Mouse (Mus musculus) intestine, embryonic 15.5 days (tissue): Measurements from ENCODE around the gene Kif16b. TPM values are rescaled to one million over a fixed set of nuclear protein-coding genes. Genes with fewer than 3 reads are reported as not detected.
A peak's percentile ranks its signal among the peaks of the same experiment; 100 is the strongest.

Experiments
- ATAC-seq: fragments of 200-750 bp; cut with Nextera tagmentation; 2 replicates; pipeline ENCODE4 v1.8.0; 2017; ENCODE audit warnings: moderate TSS enrichment, moderate library complexity
- H3K27ac ChIP-seq: fragments of 300-500 bp; sonication (generic); 2 replicates; pipeline ENCODE4 v1.5.1; 2015; ENCODE audit warnings: mild to moderate bottlenecking, inconsistent platforms
- H3K27me3 ChIP-seq: fragments of 300-500 bp; sonication (generic); replicated peaks from 2 replicates; pipeline ENCODE4 v1.6.1; 2015; ENCODE audit warnings: inconsistent platforms
- H3K36me3 ChIP-seq: fragments of 300-500 bp; sonication (generic); 2 replicates; pipeline ENCODE4 v1.6.1; 2015; ENCODE audit warnings: inconsistent platforms
- H3K4me1 ChIP-seq: fragments of 300-500 bp; sonication (generic); replicated peaks from 2 replicates; pipeline ENCODE4 v1.6.1; 2015; ENCODE audit warnings: inconsistent platforms
- H3K4me2 ChIP-seq: fragments of 300-500 bp; sonication (generic); replicated peaks from 2 replicates; pipeline ENCODE4 v1.6.1; 2015; ENCODE audit warnings: mild to moderate bottlenecking, inconsistent platforms
- H3K4me3 ChIP-seq: fragments of 300-500 bp; sonication (generic); replicated peaks from 2 replicates; pipeline ENCODE4 v1.5.1; 2015; ENCODE audit warnings: inconsistent platforms
- H3K9ac ChIP-seq: fragments of 300-500 bp; sonication (generic); 2 replicates; pipeline ENCODE4 v1.6.1; 2015; ENCODE audit warnings: inconsistent platforms
- H3K9me3 ChIP-seq: fragments of 300-500 bp; sonication (generic); 2 replicates; pipeline ENCODE4 v1.6.1; 2016; ENCODE audit warnings: inconsistent platforms
- WGBS: fragments of 180-500 bp; shearing (Covaris S2); methylation state at CpG from one replicate; pipeline ENCODE4 v1.1.7; 2015; 5-methylcytosine and 5-hydroxymethylcytosine counted together
- polyA plus RNA-seq: library from polyadenylated mRNA; unstranded; fragments of >200 nt; fragmentation: Nextera tagmentation; extraction: Ambion mirVana; gene quantifications from 2 replicates; pipeline ENCODE4 v1.2.1, GENCODE M21; 2015

The Kif16b gene
- polyA plus RNA-seq, 1 experiment from 2014 or later = 11.3 TPM

DNA sequence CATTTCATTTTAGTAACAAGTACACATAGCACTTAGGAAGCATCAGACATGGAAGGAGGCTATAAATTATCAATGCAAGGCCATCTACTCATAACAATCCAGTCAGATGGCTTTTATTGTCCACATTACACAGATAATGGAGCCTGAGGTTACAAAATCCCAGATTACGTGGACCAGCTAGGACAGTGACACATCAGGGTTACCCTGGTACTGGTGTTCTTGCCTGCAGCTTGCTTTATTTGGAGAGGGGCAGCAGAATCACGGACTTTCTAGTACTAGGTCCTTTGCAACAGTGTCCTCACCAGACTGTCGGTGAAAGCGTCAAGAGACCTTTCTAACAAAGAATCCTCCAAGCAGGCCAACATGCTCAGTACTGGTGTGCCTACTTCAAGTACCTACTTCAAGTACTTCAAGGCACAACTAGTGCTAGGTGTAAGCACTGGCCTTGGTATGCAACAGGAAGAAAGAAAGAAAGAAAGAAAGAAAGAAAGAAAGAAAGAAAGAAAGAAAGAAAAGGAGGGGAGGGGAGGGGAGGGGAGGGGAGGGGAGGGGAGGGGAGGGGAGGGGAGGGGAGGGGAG is 213.3 kb downstream of the Kif16b start:
- Histone ChIP-seq H3K4me3 (no peak overlapping the region), H3K4me1 (no peaks in the 10 kb centered on the region), H3K4me2 (no peak overlapping the region), H3K36me3 (no peaks in the 10 kb centered on the region), H3K9ac (no peak overlapping the region), H3K27ac (no peak overlapping the region), H3K9me3 (no peaks in the 10 kb centered on the region), H3K27me3 (no peaks in the 10 kb centered on the region)
- ATAC-seq = no peak
- WGBS = 88% methylated on average over 4 of the region's 4 CpGs

DNA sequence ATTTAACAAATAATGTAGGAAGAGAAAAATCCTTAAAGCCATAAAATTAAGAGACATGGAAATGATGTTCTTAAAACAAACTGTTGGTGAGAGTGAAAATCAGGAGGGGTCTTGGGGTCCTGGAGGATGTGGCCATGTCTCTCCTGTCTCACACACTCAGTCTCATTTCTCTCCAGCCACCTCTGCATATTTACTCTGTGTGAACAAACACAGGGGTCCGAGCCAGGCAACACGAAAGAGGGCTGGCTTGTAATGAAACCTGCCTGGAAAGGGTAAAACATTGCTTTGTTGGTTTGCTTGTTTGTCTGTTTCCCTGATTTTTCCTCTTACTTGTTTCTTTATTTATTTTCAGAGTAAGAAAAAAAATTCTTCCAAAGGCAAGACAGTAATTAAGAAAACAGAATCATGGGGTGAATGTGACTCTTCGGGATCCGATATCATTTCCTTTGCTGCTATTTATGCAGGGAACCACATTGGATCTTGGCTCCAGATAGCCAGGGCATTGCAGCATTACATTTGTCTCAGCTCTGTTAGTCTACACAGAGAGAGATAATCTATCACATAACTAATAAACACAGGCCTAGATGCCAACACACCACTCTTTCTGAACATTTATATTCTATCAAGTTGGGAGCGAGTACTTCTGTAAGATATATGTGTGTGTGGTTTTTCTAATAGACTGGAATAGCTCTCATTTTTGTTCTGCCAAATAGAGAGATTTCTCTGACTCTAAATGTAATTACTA is 218.2 kb downstream of the Kif16b start:
- Histone ChIP-seq H3K4me1 (no peaks in the 10 kb centered on the region), H3K27ac (no peak overlapping the region), H3K27me3 (no peaks in the 10 kb centered on the region), H3K36me3 (no peaks in the 10 kb centered on the region), H3K9me3 (no peaks in the 10 kb centered on the region), H3K9ac (no peak overlapping the region), H3K4me2 (no peak overlapping the region), H3K4me3 (no peak overlapping the region)
- 63% methylated on average over 5 of the region's 5 CpGs for WGBS
- no peak for ATAC-seq

DNA sequence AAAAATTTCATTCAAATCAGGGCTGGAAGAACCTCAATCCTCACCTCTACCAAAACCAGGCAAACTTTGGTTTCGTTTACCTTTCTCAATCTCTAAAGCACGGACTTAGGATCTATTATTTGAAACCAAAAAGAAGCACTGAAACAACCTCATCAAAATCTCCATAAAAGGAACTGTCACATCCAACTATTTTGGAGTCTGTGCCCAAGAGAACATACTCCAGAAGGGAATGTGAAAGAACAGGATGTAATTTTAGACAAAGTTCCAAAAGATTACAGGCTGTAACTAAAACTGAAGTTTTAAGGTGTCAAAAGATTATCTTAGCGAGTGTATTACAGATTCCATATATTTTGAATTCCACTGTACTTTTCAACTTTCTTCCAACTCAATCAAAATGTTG is 232.9 kb downstream of the Kif16b start:
- H3K9me3 ChIP-seq = no peaks in the 10 kb centered on the region
- H3K36me3 ChIP-seq = no peaks in the 10 kb centered on the region
- WGBS = 85% methylated on average over 3 of the region's 3 CpGs
- no peak overlapping the region for H3K27ac ChIP-seq
- H3K4me2 ChIP-seq = no peak overlapping the region
- no peaks in the 10 kb centered on the region for H3K27me3 ChIP-seq
- no peak for ATAC-seq
- no peak overlapping the region for H3K9ac ChIP-seq
- no peak overlapping the region for H3K4me3 ChIP-seq
- no peaks in the 10 kb centered on the region for H3K4me1 ChIP-seq

DNA sequence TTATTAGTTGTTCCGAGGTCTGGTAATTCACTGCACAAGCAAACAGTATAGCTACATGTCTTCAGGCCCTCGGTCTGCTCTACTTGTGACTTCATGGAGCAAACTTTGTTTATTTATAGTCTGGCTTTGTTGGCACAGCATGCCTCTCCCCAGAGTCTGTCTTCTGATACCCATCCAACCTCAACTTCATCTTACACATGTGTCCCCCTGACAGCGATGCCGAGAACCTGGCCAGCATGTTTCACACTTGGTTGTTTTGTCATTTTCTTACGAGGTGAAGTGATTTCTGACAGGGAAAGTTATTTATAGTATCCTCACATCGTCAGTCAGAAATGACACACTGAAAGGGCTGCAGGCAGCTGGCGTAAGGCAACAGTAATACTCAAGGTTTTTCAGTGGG is 249.7 kb downstream of the Kif16b start:
- Histone ChIP-seq H3K9ac (no peak overlapping the region), H3K27ac (no peak overlapping the region), H3K4me2 (no peak overlapping the region), H3K4me1 (no peaks in the 10 kb centered on the region), H3K27me3 (no peaks in the 10 kb centered on the region), H3K4me3 (no peak overlapping the region), H3K9me3 (no peaks in the 10 kb centered on the region), H3K36me3 (no peaks in the 10 kb centered on the region)
- no peak for ATAC-seq
- 64% methylated on average over 7 of the region's 7 CpGs for WGBS

DNA sequence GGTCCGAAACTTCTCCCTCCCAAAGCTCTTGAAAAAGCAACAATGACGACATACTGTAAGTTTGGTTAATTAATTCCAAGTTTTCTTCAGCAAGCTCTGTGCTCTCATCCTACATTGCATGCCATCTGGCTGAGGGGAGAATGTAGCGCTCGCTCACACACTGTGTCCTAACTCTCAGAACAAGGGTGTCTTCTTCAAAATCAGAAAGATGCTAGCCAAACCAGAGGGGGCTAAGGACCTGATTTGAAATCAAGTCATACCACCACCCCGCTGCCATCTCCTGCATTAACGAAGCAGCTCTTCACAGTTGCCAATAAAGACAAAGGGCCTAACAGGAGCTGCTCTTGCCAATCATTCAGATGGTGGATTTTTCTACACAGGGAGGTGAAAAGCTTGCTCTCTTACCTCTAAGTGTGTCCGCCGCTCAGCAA is 253.3 kb downstream of the Kif16b start:
- Histone ChIP-seq H3K4me1 (no peaks in the 10 kb centered on the region), H3K27me3 (no peaks in the 10 kb centered on the region), H3K36me3 (no peaks in the 10 kb centered on the region), H3K27ac (no peak overlapping the region), H3K4me3 (no peak overlapping the region), H3K9ac (no peak overlapping the region), H3K4me2 (no peak overlapping the region), H3K9me3 (no peaks in the 10 kb centered on the region)
- 92% methylated on average over 8 of the region's 8 CpGs for WGBS
- no peak for ATAC-seq

DNA sequence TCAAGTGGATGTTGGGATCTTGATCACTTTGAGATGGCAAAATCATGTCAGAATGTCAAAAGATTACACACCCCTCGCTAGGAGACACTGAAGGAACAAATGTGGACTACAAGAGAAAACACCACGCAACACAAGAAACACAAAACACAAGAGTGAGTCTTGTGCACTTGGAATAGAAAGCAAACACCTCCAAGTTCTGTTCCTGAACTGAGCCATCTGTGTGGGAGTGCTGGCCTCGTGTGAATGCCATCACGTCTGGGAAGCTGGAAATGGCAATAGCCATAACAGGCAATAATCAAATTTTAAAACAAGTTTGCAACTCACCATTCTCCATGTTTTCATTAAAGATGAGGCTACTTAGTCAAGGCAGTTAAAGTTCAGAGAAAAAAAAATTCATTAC is 254.5 kb downstream of the Kif16b start:
- 82% methylated on average over 4 of the region's 4 CpGs for WGBS
- H3K27ac ChIP-seq = no peak overlapping the region

DNA sequence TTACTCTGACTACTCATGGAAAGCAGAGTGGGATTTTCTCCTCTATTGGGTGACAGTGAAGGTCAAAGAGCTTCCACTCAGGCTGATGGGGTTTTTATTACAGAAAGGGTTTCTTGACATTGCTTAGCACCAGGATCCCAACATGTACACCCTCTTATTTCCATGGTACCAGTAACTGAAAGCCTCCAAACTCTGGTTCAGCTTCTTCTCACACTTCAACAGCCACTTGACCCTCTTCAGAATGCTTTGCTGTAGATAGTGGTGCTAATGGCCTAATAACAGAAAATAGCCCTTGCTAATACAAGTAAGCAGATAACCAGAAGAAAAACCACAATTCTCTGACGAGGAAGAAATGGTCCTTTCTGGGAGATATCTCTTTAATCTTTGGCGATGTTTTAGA is 259.6 kb downstream of the Kif16b start:
- Histone ChIP-seq H3K9me3 (no peaks in the 10 kb centered on the region), H3K27me3 (no peaks in the 10 kb centered on the region), H3K4me3 (no peak overlapping the region), H3K4me1 (no peaks in the 10 kb centered on the region), H3K27ac (no peak overlapping the region), H3K36me3 (no peaks in the 10 kb centered on the region), H3K4me2 (no peak overlapping the region), H3K9ac (no peak overlapping the region)
- 87% methylated on average over 2 of the region's 2 CpGs for WGBS
- ATAC-seq = no peak

More for the DNA sequence above, 254.5 kb downstream of the Kif16b start:
- H3K9me3 ChIP-seq = no peaks in the 10 kb centered on the region
- H3K36me3 ChIP-seq = no peaks in the 10 kb centered on the region
- no peaks in the 10 kb centered on the region for H3K27me3 ChIP-seq
- no peak for ATAC-seq
- H3K4me3 ChIP-seq = no peak overlapping the region
- H3K4me2 ChIP-seq = no peak overlapping the region
- no peak overlapping the region for H3K9ac ChIP-seq
- H3K4me1 ChIP-seq = no peaks in the 10 kb centered on the region

DNA sequence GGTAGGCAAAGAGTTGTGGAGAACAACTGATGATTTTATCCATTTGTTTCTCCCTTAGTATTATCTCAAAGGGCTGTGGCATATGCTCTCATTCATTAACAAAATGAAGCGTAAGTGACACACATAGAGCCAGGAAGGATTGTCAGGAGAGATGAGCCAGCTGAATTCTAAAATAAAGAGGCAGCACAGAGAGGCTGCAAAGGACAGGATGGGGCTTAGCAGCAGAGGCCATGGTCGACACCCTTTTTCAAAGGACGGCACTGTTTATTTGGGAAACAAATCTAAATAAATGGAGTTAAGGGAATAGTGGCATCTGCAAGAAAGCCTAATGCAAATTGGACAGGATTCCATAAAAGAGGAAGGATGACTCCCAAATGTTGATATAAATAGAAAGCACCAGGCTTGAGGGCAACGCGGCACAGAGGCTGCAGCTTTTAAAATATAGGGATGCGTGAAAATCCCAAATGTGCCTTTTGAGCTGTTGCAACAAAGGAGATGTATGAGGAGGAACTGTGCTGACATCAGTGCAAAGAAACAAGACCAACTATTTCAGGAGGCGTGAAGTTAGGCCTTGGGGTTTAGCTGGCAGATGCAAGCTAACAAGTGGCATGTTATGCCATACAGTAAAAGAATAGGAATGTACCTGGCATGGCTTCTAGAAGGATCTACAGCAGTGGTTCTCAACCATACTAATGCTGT is 265.6 kb downstream of the Kif16b start:
- 70% methylated on average over 7 of the region's 7 CpGs for WGBS
- H3K4me3 ChIP-seq = no peak overlapping the region
- H3K27ac ChIP-seq = no peak overlapping the region
- no peak overlapping the region for H3K9ac ChIP-seq
- H3K36me3 ChIP-seq = no peaks in the 10 kb centered on the region
- no peaks in the 10 kb centered on the region for H3K9me3 ChIP-seq
- H3K4me2 ChIP-seq = no peak overlapping the region
- H3K4me1 ChIP-seq = no peaks in the 10 kb centered on the region
- ATAC-seq = no peak
- H3K27me3 ChIP-seq = no peaks in the 10 kb centered on the region

DNA sequence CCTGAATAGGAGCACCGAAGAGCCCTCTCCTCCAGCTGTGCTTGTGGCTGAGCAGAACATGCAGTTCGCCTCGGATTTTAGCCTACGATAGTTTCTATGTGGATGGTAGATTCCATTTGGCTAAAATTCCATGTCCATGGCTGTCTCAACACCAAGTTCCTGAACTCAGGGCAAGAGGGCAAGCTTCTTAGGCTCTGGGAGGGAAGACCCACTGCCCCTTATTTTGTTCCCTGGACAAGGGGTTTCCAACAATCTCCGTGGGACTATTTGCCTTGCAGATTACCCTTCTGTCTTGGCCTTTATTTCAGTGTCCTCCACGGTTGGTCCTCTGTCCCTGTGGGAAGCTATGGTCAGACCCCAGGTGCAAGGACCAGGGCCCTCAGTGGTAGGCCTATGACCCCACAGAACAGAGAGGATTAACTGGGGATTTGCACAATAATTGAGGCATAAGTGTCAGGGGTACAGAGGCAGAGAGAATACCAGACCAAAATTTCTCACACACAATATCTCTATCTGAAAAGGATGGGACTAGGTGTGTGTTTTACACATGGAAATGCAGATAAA is 267.3 kb downstream of the Kif16b start:
- Histone ChIP-seq H3K9ac (no peak overlapping the region), H3K27ac (no peak overlapping the region), H3K4me3 (no peak overlapping the region), H3K36me3 (no peaks in the 10 kb centered on the region), H3K4me2 (no peak overlapping the region), H3K27me3 (no peaks in the 10 kb centered on the region), H3K9me3 (no peaks in the 10 kb centered on the region), H3K4me1 (no peaks in the 10 kb centered on the region)
- WGBS = 78% methylated on average over 6 of the region's 6 CpGs
- no peak for ATAC-seq

DNA sequence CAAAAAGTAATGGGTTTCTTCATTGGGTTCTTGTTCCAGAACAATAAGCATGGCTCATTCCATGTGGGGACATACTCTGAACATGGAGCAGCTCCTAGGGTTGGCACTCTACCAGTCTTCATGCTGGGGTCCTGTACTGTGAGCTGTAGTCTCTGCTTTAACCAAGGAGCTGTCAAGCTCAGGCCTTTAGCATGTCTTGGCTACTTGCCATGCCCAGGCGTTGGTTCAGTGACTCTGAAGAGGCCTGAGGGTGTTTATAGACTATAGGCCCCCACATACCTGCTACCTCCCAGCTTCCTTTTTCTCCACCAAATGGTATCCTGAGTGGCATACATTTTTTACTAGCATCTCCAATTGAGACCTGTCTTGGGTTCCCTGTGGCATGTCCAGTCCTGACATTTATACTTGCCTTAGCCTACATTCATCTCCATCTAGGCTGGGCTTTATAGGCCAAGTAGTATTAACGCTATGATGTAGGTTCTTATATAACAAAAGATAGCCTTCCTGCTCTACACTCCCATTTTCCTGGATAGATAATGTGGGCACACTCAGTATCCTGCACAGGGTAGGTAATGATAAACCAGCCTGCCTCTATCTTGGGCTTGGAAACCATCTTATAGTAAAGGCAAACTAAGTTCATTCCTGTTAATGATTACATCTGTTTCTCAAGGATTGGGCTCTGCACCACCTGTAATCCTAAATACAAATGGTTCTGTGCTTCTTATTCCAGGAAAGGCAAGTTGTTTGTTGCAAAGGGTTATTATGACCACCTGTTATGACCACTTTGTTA is 271.6 kb downstream of the Kif16b start:
- Histone ChIP-seq H3K4me3 (no peak overlapping the region), H3K36me3 (no peaks in the 10 kb centered on the region), H3K27me3 (no peaks in the 10 kb centered on the region), H3K4me1 (no peaks in the 10 kb centered on the region), H3K9ac (no peak overlapping the region), H3K9me3 (no peaks in the 10 kb centered on the region), H3K4me2 (no peak overlapping the region), H3K27ac (no peak overlapping the region)
- ATAC-seq = peak; percentile 95
- WGBS = 68% methylated on average over 2 of the region's 2 CpGs

DNA sequence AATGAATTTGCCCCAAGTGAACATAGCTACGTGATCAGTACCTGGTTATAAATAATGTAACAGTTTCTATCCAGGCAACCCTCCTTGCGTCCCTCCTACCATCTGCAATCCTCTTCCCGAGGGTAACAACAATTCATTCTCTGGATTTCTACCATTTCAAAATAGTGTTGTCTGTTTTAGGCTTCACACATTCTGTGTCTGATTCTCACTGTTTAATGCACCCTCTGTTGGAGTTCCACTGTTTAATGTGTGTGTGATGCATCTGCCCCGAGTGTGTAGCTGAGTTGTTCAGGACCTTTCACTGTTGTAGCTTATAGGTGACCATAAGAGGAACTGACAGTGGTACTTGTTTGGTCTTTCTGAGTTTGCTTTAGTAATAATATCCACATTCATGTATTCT is 275.6 kb downstream of the Kif16b start:
- WGBS = 88% methylated on average over 4 of the region's 4 CpGs
- H3K4me1 ChIP-seq = no peaks in the 10 kb centered on the region

DNA sequence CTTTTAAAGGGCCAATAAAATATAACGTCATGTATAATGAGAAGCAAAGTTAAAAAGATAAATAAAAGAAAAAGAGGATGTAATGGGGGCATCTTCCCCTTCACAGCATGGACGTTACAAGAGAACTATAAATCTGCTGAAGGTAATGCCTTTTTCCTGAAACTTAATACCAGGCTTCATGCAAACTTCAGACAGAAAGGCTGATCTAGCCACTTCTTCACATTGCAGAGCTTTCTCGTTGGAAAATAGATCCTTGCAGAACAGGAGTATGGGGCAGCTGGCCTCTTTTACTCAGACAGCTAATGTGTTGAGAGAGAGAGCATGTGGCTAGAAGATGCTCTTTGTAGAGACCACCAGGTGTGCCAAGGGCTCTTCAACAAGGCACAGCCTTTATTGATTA is 276.2 kb downstream of the Kif16b start:
- Histone ChIP-seq H3K4me2 (no peak overlapping the region), H3K9me3 (no peaks in the 10 kb centered on the region), H3K4me3 (no peak overlapping the region), H3K27ac (no peak overlapping the region), H3K9ac (no peak overlapping the region), H3K36me3 (no peaks in the 10 kb centered on the region), H3K4me1 (no peaks in the 10 kb centered on the region), H3K27me3 (no peaks in the 10 kb centered on the region)
- ATAC-seq = no peak
- WGBS = 42% methylated on average over 3 of the region's 3 CpGs

More for the DNA sequence above, 275.6 kb downstream of the Kif16b start:
- no peaks in the 10 kb centered on the region for H3K36me3 ChIP-seq
- no peaks in the 10 kb centered on the region for H3K9me3 ChIP-seq
- no peaks in the 10 kb centered on the region for H3K27me3 ChIP-seq
- ATAC-seq = no peak
- no peak overlapping the region for H3K4me3 ChIP-seq
- H3K27ac ChIP-seq = no peak overlapping the region
- H3K9ac ChIP-seq = no peak overlapping the region
- no peak overlapping the region for H3K4me2 ChIP-seq
